Mouse (Mus musculus): ENCODE results near the gene Sash1. TPM values are rescaled to one million over a fixed set of nuclear protein-coding genes. Genes with fewer than 3 reads are reported as not detected.

The Sash1 gene
- total RNA-seq, 2 experiments from 2014 or later = 46.9 to 55.4 TPM

GRCm38 (mm10) chr10:8779842-8780241 is 106.0 kb downstream of the Sash1 start:
- no peak overlapping the region for H3K27ac ChIP-seq
- intact Hi-C loops (cut with DNase I) = no loop called here
- no peak for TF ChIP-seq CTCF (IDR thresholded peaks at IDR 0.05)
- H3K4me3 ChIP-seq = no peak overlapping the region
- no peak for DNase-seq (ENCODE audit: extremely low spot score in 1 of 2, low spot score in 2 of 2)

GRCm38 (mm10) chr10:8778845-8779244 is 107.0 kb downstream of the Sash1 start:
- DNase-seq (ENCODE audit: extremely low spot score in 1 of 2, low spot score in 2 of 2) = no peak
- H3K27ac ChIP-seq = no peak overlapping the region
- peak; percentile 33 for TF ChIP-seq CTCF (IDR thresholded peaks at IDR 0.05)
- no peak overlapping the region for H3K4me3 ChIP-seq
- intact Hi-C loops (cut with DNase I) = no loop called here

- no peak for TF ChIP-seq CTCF (IDR thresholded peaks at IDR 0.05)
- intact Hi-C loops (cut with DNase I) = no loop called here
- no peak overlapping the region for H3K4me3 ChIP-seq
- no peak for DNase-seq (ENCODE audit: extremely low spot score in 1 of 2, low spot score in 2 of 2)
- H3K27ac ChIP-seq = no peak overlapping the region
Measured at GRCm38 (mm10) chr10:8777552-8778253, 108.2 kb downstream of the Sash1 start.

- intact Hi-C loops (cut with DNase I) = no loop called here
- Histone ChIP-seq H3K4me3 (no peak overlapping the region), H3K27ac (no peak overlapping the region)
- no peak for TF ChIP-seq CTCF (IDR thresholded peaks at IDR 0.05)
- DNase-seq (ENCODE audit: extremely low spot score in 1 of 2, low spot score in 2 of 2) = no peak
Measured at GRCm38 (mm10) chr10:8776791-8777190, 109.1 kb downstream of the Sash1 start.

- no peak overlapping the region for H3K27ac ChIP-seq
- intact Hi-C loops (cut with DNase I) = no loop called here
- no peak for DNase-seq (ENCODE audit: extremely low spot score in 1 of 2, low spot score in 2 of 2)
- H3K4me3 ChIP-seq = no peak overlapping the region
- no peak for TF ChIP-seq CTCF (IDR thresholded peaks at IDR 0.05)
Measured at GRCm38 (mm10) chr10:8775794-8776193, 110.1 kb downstream of the Sash1 start.

- no peak for TF ChIP-seq CTCF (IDR thresholded peaks at IDR 0.05)
- Histone ChIP-seq H3K27ac (no peak overlapping the region), H3K4me3 (no peak overlapping the region)
- no peak for DNase-seq (ENCODE audit: extremely low spot score in 1 of 2, low spot score in 2 of 2)
- intact Hi-C loops (cut with DNase I) = no loop called here
Measured at GRCm38 (mm10) chr10:8772464-8773209, 113.2 kb downstream of the Sash1 start.

- Histone ChIP-seq H3K27ac (no peak overlapping the region), H3K4me3 (no peak overlapping the region)
- no peak for DNase-seq (ENCODE audit: extremely low spot score in 1 of 2, low spot score in 2 of 2)
- intact Hi-C loops (cut with DNase I) = no loop called here
- peak; percentile 9; the same call in 1 of the 2 replicates for TF ChIP-seq CTCF (IDR thresholded peaks at IDR 0.05)
Measured at GRCm38 (mm10) chr10:8770931-8771653, 114.8 kb downstream of the Sash1 start.

- intact Hi-C loops (cut with DNase I) = no loop called here
- no peak for TF ChIP-seq CTCF (IDR thresholded peaks at IDR 0.05)
- Histone ChIP-seq H3K4me3 (no peak overlapping the region), H3K27ac (no peak overlapping the region)
- DNase-seq (ENCODE audit: extremely low spot score in 1 of 2, low spot score in 2 of 2) = no peak
Measured at GRCm38 (mm10) chr10:8768654-8769053, 117.2 kb downstream of the Sash1 start.

- Histone ChIP-seq H3K27ac (no peak overlapping the region), H3K4me3 (no peak overlapping the region)
- intact Hi-C loops (cut with DNase I) = loop anchor here (2.0 kb wide), 1 partner anchor 25 kb away; no protein-coding TSS in a partner anchor
- no peak for TF ChIP-seq CTCF (IDR thresholded peaks at IDR 0.05)
- DNase-seq (ENCODE audit: extremely low spot score in 1 of 2, low spot score in 2 of 2) = no peak
Measured at GRCm38 (mm10) chr10:8767381-8767780, 118.5 kb downstream of the Sash1 start.

- Histone ChIP-seq H3K4me3 (no peak overlapping the region), H3K27ac (no peak overlapping the region)
- DNase-seq (ENCODE audit: extremely low spot score in 1 of 2, low spot score in 2 of 2) = no peak
- TF ChIP-seq CTCF (IDR thresholded peaks at IDR 0.05) = peak; percentile 68
- intact Hi-C loops (cut with DNase I) = loop anchor here (2.0 kb wide), 1 partner anchor 23 kb away; no protein-coding TSS in a partner anchor
Measured at GRCm38 (mm10) chr10:8765922-8766522, 119.8 kb downstream of the Sash1 start.

GRCm38 (mm10) chr10:8762771-8763170 is 123.1 kb downstream of the Sash1 start:
- no peak overlapping the region for H3K27ac ChIP-seq
- no peak for DNase-seq (ENCODE audit: extremely low spot score in 1 of 2, low spot score in 2 of 2)
- intact Hi-C loops (cut with DNase I) = no loop called here
- no peak overlapping the region for H3K4me3 ChIP-seq
- no peak for TF ChIP-seq CTCF (IDR thresholded peaks at IDR 0.05)
